Mouse (Mus musculus): ENCODE data around the gene Ptov1. TPM values are rescaled to one million over a fixed set of nuclear protein-coding genes. Genes with fewer than 3 reads are reported as not detected.

Gene Ptov1
- polyA plus RNA-seq, 1 experiment from 2014 or later, result 412 TPM

DNA sequence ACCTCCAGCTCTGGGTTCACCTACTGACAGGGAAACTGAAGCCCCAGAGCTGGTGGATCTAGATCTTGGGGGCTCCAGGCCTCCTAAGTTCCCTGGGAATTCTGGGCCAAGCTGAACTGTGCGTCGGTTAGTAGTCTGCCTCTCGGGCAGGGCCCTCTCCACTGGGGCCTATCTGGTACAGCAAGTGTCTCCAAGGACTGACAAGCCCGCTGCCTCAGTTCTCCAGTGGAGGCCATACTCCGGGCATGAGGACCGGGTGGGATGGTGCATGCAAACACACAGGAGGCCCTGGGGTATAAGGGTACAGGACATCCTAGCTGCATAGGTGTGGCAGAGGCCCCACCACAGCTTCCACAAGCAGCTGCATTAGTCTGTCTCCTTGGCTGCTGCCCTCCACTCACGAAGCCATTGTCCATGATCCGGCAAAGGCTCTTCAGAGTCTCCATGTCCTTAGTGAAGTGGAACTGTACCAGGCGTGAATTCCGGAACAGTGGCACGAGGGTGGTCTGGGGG, 5.5 kb downstream of the Ptov1 start:
- TF ChIP-seq CTCF (IDR thresholded peaks at IDR 0.05; ENCODE audit: low read depth), result no peak
- no peak overlapping the region for H3K4me2 ChIP-seq (ENCODE audit: low read length)
- peaks cover 38% of the 10 kb centered on the region for H3K36me3 ChIP-seq (ENCODE audit: insufficient read depth, low read length)
- H3K27ac ChIP-seq, result no peak overlapping the region
- no peaks in the 10 kb centered on the region for H3K27me3 ChIP-seq (ENCODE audit: insufficient read depth, low read length)
- no peak for ATAC-seq (replicated peaks; ENCODE audit: low FRiP score, low read depth)
- no peak for DNase-seq (ENCODE audit: low spot score)
- no peak overlapping the region for H3K4me3 ChIP-seq (replicated peaks; ENCODE audit: low read depth, low read length)
- H3K9ac ChIP-seq (ENCODE audit: low read depth, low read length), result no peak overlapping the region
- H3K9me3 ChIP-seq (replicated peaks; ENCODE audit: low read length), result no peaks in the 10 kb centered on the region
- H3K4me1 ChIP-seq (replicated peaks; ENCODE audit: insufficient read depth, low read length), result peaks cover 29% of the 10 kb centered on the region
- WGBS, result 87% methylated on average over 11 of the region's 11 CpGs

DNA sequence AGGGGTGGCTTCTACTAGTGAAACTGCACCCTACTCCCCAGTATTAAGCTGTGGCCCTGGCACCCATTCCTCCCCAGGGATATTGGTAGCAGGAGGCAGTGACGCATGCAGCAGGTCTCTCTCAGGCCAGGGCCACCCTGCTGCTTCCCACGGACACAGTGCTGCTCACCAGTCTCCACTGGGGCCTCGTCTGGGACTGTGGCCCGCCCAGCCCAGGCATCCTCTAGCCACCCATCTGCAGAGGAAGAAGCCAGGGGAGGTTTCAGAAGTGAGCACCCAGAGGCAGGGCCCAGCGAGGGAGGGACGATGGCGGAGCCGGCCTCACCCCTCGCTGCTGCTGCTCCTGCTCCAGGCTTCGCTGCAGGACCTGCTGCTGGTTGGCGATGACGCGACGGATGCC, 6.4 kb downstream of the Ptov1 start:
- ATAC-seq (replicated peaks; ENCODE audit: low FRiP score, low read depth), result no peak
- H3K9me3 ChIP-seq (replicated peaks; ENCODE audit: low read length), result no peaks in the 10 kb centered on the region

DNA sequence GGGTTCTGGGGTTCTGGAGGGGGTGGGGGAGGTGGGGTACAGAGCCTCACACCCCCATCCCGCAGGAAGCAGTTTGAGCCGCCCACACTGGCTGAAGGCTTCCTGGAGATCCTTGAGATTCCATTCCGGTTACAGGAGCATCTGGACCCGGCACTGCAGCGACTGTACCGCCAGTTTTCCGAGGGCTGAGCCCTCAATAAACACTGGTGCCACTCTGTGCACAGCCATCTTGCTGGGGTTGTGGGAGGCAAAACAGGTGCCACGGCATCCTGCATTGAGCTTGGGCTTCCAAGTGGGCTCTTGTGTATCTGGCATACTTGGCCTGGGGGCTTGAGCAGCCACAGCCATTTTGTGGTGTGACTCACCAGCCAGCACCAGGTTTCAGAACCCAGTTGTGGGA, 7.2 kb downstream of the Ptov1 start:
- WGBS, result 74% methylated on average over 8 of the region's 8 CpGs
- Histone ChIP-seq H3K27me3 (ENCODE audit: insufficient read depth, low read length) (no peaks in the 10 kb centered on the region), H3K9ac (ENCODE audit: low read depth, low read length) (no peak overlapping the region), H3K4me2 (ENCODE audit: low read length) (no peak overlapping the region), H3K9me3 (replicated peaks; ENCODE audit: low read length) (no peaks in the 10 kb centered on the region), H3K36me3 (ENCODE audit: insufficient read depth, low read length) (peaks cover 38% of the 10 kb centered on the region), H3K27ac (no peak overlapping the region), H3K4me1 (replicated peaks; ENCODE audit: insufficient read depth, low read length) (peaks cover 28% of the 10 kb centered on the region), H3K4me3 (replicated peaks; ENCODE audit: low read depth, low read length) (no peak overlapping the region)
- DNase-seq (ENCODE audit: low spot score) (no peak), ATAC-seq (replicated peaks; ENCODE audit: low FRiP score, low read depth) (no peak)
- TF ChIP-seq CTCF (IDR thresholded peaks at IDR 0.05; ENCODE audit: low read depth), result no peak

More for the DNA sequence above, 6.4 kb downstream of the Ptov1 start:
- WGBS, result 89% methylated on average over 14 of the region's 14 CpGs
- H3K4me3 ChIP-seq (replicated peaks; ENCODE audit: low read depth, low read length), result no peak overlapping the region
- peaks cover 38% of the 10 kb centered on the region for H3K36me3 ChIP-seq (ENCODE audit: insufficient read depth, low read length)
- H3K27me3 ChIP-seq (ENCODE audit: insufficient read depth, low read length), result no peaks in the 10 kb centered on the region
- no peak for DNase-seq (ENCODE audit: low spot score)
- H3K27ac ChIP-seq, result no peak overlapping the region
- H3K9ac ChIP-seq (ENCODE audit: low read depth, low read length), result no peak overlapping the region
- TF ChIP-seq CTCF (IDR thresholded peaks at IDR 0.05; ENCODE audit: low read depth), result no peak
- no peak overlapping the region for H3K4me2 ChIP-seq (ENCODE audit: low read length)
- peaks cover 29% of the 10 kb centered on the region for H3K4me1 ChIP-seq (replicated peaks; ENCODE audit: insufficient read depth, low read length)

DNA sequence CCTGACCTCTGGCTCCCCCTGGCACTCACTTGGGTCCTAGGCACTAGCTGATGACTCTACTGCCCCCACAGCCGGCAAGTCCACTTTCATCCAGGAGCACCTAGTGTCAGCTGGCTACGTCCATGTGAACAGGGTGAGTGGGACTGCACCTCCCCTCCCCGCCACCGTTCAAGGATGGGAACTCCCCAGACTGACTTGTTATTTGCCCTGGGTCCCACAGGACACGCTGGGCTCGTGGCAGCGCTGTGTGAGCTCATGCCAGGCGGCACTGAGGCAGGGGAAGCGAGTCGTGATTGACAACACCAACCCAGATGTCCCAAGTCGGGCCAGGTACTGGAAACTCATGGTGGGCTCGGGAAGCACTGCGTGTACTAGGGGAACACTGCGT, 8.2 kb downstream of the Ptov1 start:
- Histone ChIP-seq H3K27me3 (ENCODE audit: insufficient read depth, low read length) (no peaks in the 10 kb centered on the region), H3K4me1 (replicated peaks; ENCODE audit: insufficient read depth, low read length) (peaks cover 18% of the 10 kb centered on the region), H3K36me3 (ENCODE audit: insufficient read depth, low read length) (peaks cover 38% of the 10 kb centered on the region), H3K27ac (peak overlapping the region; percentile 56), H3K9me3 (replicated peaks; ENCODE audit: low read length) (no peaks in the 10 kb centered on the region), H3K9ac (ENCODE audit: low read depth, low read length) (no peak overlapping the region), H3K4me2 (ENCODE audit: low read length) (no peak overlapping the region), H3K4me3 (replicated peaks; ENCODE audit: low read depth, low read length) (no peak overlapping the region)
- DNase-seq (ENCODE audit: low spot score) (no peak), ATAC-seq (replicated peaks; ENCODE audit: low FRiP score, low read depth) (no peak)
- WGBS, result 76% methylated on average over 14 of the region's 14 CpGs
- no peak for TF ChIP-seq CTCF (IDR thresholded peaks at IDR 0.05; ENCODE audit: low read depth)

DNA sequence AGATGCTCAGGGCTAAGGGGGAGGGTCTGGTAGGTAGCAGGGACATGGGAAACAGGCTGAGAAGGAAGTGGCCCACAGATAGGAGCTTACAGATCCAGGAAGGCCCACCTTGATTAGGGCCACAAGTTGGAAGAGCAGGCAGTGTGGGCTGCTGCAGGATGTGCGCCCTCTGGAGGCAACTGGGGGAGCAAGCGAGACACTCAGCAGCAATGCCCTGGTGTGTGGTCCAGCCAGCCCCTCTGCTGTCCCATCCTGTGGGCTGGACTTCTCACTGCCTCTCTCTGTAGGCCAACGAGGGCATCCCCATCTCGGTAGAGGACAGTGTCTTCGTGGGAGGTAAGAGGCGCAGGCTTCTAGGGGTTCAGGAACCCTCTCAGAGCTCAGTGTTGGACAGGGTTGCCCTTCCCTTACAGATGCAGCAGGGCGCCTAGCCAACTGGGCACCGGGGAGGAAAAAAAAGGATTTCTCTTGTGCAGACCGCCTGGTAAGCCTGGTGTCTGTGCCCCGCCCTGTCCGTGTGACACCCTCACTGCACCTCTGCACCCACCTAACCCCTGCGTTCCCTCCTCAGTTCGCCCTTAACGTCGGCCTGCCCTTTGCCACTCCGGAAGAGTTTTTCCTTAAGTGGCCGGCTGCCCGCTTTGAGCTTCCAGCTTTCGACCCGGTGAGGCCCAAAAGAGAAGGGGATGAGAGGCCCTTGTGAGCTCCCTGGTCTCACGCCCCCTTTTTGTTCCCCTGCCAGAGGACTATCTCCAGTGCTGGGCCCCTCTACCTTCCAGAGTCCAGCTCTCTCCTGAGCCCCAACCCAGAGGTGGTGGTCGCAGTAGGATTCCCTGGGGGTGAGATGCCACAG, 8.8 kb downstream of the Ptov1 start:
- H3K36me3 ChIP-seq (ENCODE audit: insufficient read depth, low read length), result peaks cover 36% of the 10 kb centered on the region
- H3K27ac ChIP-seq, result peak overlapping the region; percentile 56
- H3K4me2 ChIP-seq (ENCODE audit: low read length), result no peak overlapping the region
- WGBS, result 53% methylated on average over 22 of the region's 22 CpGs
- DNase-seq (ENCODE audit: low spot score), result peak; percentile 90
- TF ChIP-seq CTCF (IDR thresholded peaks at IDR 0.05; ENCODE audit: low read depth), result peak; percentile 88
- peaks cover 14% of the 10 kb centered on the region for H3K4me1 ChIP-seq (replicated peaks; ENCODE audit: insufficient read depth, low read length)
- no peaks in the 10 kb centered on the region for H3K27me3 ChIP-seq (ENCODE audit: insufficient read depth, low read length)
- no peaks in the 10 kb centered on the region for H3K9me3 ChIP-seq (replicated peaks; ENCODE audit: low read length)
- no peak overlapping the region for H3K9ac ChIP-seq (ENCODE audit: low read depth, low read length)
- peak; percentile 36; the same call in 1 of the 2 replicates for ATAC-seq (replicated peaks; ENCODE audit: low FRiP score, low read depth)
- no peak overlapping the region for H3K4me3 ChIP-seq (replicated peaks; ENCODE audit: low read depth, low read length)

DNA sequence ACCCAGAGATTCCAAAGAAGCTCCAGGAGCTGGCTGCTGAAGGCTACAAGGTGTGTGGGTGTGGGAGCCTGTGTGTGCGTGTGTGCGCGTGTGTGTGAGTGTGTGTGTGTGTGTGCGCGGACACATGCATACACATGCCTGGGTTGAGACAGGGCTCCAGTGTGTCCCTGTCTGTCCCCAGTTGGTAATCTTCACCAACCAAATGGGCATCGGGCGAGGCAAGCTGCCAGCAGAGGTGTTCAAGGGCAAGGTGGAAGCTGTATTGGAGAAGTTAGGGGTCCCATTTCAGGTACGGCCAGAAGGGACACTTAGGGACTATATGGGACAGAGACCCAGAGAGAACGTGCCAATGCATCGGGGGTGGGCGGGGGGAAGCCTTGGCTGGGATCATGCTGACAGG, 9.7 kb downstream of the Ptov1 start:
- no peak for TF ChIP-seq CTCF (IDR thresholded peaks at IDR 0.05; ENCODE audit: low read depth)
- Histone ChIP-seq H3K27me3 (ENCODE audit: insufficient read depth, low read length) (no peaks in the 10 kb centered on the region), H3K36me3 (ENCODE audit: insufficient read depth, low read length) (peaks cover 27% of the 10 kb centered on the region), H3K4me3 (replicated peaks; ENCODE audit: low read depth, low read length) (no peak overlapping the region), H3K27ac (no peak overlapping the region), H3K9me3 (replicated peaks; ENCODE audit: low read length) (no peaks in the 10 kb centered on the region), H3K9ac (ENCODE audit: low read depth, low read length) (no peak overlapping the region), H3K4me1 (replicated peaks; ENCODE audit: insufficient read depth, low read length) (peaks cover 18% of the 10 kb centered on the region), H3K4me2 (ENCODE audit: low read length) (no peak overlapping the region)
- ATAC-seq (replicated peaks; ENCODE audit: low FRiP score, low read depth) (no peak), DNase-seq (ENCODE audit: low spot score) (no peak)
- WGBS, result 90% methylated on average over 11 of the region's 11 CpGs

All from kidney, postnatal 0 days (tissue).